Mouse (Mus musculus): ENCODE results near the gene Npas3. TPM values are rescaled to one million over a fixed set of nuclear protein-coding genes. Genes with fewer than 3 reads are reported as not detected.

Npas3 gene
- polyA plus RNA-seq, 1 experiment from 2014 or later: 2.6 TPM

GRCm38 (mm10) chr12:54004606-54005005 is 756.1 kb downstream of the Npas3 start:
- Histone ChIP-seq H3K9ac (no peak overlapping the region), H3K36me3 (no peaks in the 10 kb centered on the region), H3K27me3 (replicated peaks) (no peaks in the 10 kb centered on the region), H3K4me2 (replicated peaks) (no peak overlapping the region), H3K4me1 (replicated peaks) (no peaks in the 10 kb centered on the region), H3K9me3 (no peaks in the 10 kb centered on the region), H3K27ac (no peak overlapping the region), H3K4me3 (replicated peaks) (no peak overlapping the region)
- no peak for ATAC-seq
- WGBS: 42% methylated on average over 8 of the region's 8 CpGs

DNA sequence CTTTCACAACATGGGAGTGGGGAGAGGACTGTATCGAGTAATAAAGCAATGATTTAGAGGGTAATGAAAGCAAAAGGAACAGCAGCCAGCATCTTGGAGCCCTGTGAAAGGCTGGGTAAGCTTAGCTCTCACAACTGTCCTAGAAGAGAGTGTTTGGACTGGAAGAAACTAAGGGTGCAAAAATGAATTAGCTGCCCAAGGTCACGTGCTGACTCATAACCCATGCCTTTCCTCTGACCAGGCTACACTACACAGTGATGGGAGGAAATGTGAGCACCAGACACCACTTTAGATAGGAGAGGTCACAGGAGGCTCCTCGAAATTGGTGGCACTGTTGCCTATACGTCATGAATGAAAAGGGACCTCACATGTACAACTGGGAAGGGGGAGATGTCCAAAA is 757.1 kb downstream of the Npas3 start:
- no peak overlapping the region for H3K4me2 ChIP-seq (replicated peaks)
- no peak for ATAC-seq

GRCm38 (mm10) chr12:54015304-54015703 is 766.8 kb downstream of the Npas3 start:
- no peaks in the 10 kb centered on the region for H3K9me3 ChIP-seq
- H3K4me3 ChIP-seq (replicated peaks): no peak overlapping the region
- H3K27me3 ChIP-seq (replicated peaks): no peaks in the 10 kb centered on the region
- H3K36me3 ChIP-seq: no peaks in the 10 kb centered on the region
- no peak overlapping the region for H3K9ac ChIP-seq
- no peak for ATAC-seq
- no peaks in the 10 kb centered on the region for H3K4me1 ChIP-seq (replicated peaks)
- H3K4me2 ChIP-seq (replicated peaks): no peak overlapping the region
- H3K27ac ChIP-seq: no peak overlapping the region

More for the DNA sequence above, 757.1 kb downstream of the Npas3 start:
- Histone ChIP-seq H3K4me3 (replicated peaks) (no peak overlapping the region), H3K4me1 (replicated peaks) (no peaks in the 10 kb centered on the region), H3K27me3 (replicated peaks) (no peaks in the 10 kb centered on the region), H3K36me3 (no peaks in the 10 kb centered on the region), H3K9ac (no peak overlapping the region), H3K9me3 (no peaks in the 10 kb centered on the region), H3K27ac (no peak overlapping the region)
- whole genome bisulfite sequencing: 73% methylated on average over 4 of the region's 4 CpGs

- Histone ChIP-seq H3K4me1 (replicated peaks) (no peaks in the 10 kb centered on the region), H3K9ac (no peak overlapping the region), H3K4me3 (replicated peaks) (no peak overlapping the region), H3K4me2 (replicated peaks) (no peak overlapping the region), H3K36me3 (no peaks in the 10 kb centered on the region), H3K27me3 (replicated peaks) (no peaks in the 10 kb centered on the region), H3K27ac (no peak overlapping the region), H3K9me3 (no peaks in the 10 kb centered on the region)
- no peak for ATAC-seq
- 91% methylated on average over 8 of the region's 8 CpGs for WGBS
Measured at GRCm38 (mm10) chr12:54017949-54018348, 769.5 kb downstream of the Npas3 start.

DNA sequence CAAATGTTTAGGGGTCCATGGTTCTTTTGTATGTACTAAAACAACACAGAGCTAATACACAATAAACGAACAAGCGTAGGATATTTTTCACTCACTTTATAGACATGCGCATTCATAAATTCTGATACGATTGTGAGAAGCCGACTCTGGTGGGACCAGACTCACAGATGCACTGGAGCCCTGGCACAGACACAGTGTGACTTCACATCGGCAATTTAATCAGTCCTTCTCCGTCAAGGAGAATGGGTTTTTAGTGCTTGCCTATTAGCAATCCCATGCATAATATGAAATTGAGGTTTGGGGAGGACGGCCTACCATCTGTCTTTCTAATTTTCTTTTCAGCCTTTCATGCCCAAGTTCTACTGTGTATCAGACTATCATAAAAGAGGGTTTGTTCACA is 771.5 kb downstream of the Npas3 start:
- Histone ChIP-seq H3K36me3 (no peaks in the 10 kb centered on the region), H3K27ac (no peak overlapping the region), H3K9me3 (no peaks in the 10 kb centered on the region), H3K4me1 (replicated peaks) (no peaks in the 10 kb centered on the region), H3K9ac (no peak overlapping the region), H3K4me3 (replicated peaks) (no peak overlapping the region), H3K27me3 (replicated peaks) (no peaks in the 10 kb centered on the region), H3K4me2 (replicated peaks) (no peak overlapping the region)
- no peak for ATAC-seq
- 92% methylated on average over 8 of the region's 8 CpGs for WGBS

DNA sequence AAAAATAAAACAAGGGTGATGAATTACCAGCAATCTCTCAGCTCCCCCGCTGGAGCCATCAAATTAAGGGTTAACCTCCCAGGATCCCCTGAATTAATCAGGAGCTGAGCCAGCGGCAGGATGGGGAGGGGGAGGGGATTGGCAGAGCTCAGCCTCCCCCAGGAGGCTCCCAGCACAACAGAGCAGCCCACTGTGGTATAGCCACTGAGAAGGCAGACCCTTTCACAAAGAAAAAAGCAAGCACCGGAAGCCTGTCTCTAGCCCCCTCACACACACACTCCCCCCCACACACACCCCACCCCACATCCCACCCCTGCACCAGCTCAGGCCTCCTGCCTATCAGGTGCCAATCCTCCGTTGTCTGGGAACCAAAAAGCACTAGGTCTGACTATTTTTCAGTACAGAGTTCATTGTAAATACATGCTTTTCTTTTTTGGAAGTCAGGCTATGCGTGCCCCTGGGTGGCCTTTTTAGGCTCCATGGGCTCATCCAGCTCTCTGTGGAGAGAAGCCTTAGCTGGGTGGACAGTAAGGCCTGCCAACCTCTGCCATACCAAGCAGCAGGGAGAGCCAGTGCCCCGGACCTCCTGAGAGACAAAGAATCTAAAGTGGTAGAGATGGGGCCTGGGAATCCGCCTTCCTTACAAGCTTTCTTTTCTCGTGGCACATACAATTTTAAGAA is 786.3 kb downstream of the Npas3 start:
- no peak for ATAC-seq
- Histone ChIP-seq H3K4me2 (replicated peaks) (no peak overlapping the region), H3K9ac (no peak overlapping the region), H3K9me3 (no peaks in the 10 kb centered on the region), H3K4me1 (replicated peaks) (0 out of 2 replicates have a peak, but pooled peaks cover 6% of the 10 kb centered on the region), H3K4me3 (replicated peaks) (no peak overlapping the region), H3K27ac (no peak overlapping the region), H3K27me3 (replicated peaks) (no peaks in the 10 kb centered on the region), H3K36me3 (no peaks in the 10 kb centered on the region)
- WGBS: 37% methylated on average over 8 of the region's 8 CpGs

DNA sequence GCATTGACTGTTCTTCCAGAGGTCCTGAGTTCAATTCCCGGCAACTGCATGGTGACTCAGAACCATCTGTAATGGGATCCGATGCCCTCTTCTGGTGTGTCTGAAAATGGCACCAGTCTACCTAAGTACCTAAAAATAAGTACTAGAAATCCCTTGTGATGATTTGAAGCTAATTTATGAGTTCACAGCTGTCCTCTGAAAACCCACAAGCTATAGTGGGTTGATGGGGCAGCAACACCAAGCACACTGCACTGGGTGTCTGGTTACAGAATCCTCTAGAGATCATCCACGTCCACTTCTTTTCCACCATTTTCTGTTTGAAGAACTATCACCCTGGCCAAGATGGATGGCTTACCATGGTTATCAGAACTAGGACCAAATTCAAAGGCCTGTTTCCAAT is 789.1 kb downstream of the Npas3 start:
- H3K27me3 ChIP-seq (replicated peaks): no peaks in the 10 kb centered on the region
- no peaks in the 10 kb centered on the region for H3K9me3 ChIP-seq
- no peak overlapping the region for H3K9ac ChIP-seq
- no peak overlapping the region for H3K27ac ChIP-seq
- H3K4me2 ChIP-seq (replicated peaks): no peak overlapping the region
- H3K4me3 ChIP-seq (replicated peaks): no peak overlapping the region
- 92% methylated on average over 3 of the region's 3 CpGs for WGBS
- 0 out of 2 replicates have a peak, but pooled peaks cover 6% of the 10 kb centered on the region for H3K4me1 ChIP-seq (replicated peaks)
- H3K36me3 ChIP-seq: no peaks in the 10 kb centered on the region
- ATAC-seq: no peak

- no peak overlapping the region for H3K4me3 ChIP-seq (replicated peaks)
- 46% methylated on average over 9 of the region's 9 CpGs for WGBS
- no peak for ATAC-seq
Measured at GRCm38 (mm10) chr12:54042996-54043544, 794.6 kb downstream of the Npas3 start.

GRCm38 (mm10) chr12:54044606-54045334 is 796.3 kb downstream of the Npas3 start:
- 81% methylated on average over 15 of the region's 15 CpGs for WGBS
- ATAC-seq: no peak

More at GRCm38 (mm10) chr12:54042996-54043544, 794.6 kb downstream of the Npas3 start:
- Histone ChIP-seq H3K9ac (no peak overlapping the region), H3K27ac (no peak overlapping the region), H3K27me3 (replicated peaks) (no peaks in the 10 kb centered on the region), H3K36me3 (no peaks in the 10 kb centered on the region), H3K4me2 (replicated peaks) (no peak overlapping the region), H3K4me1 (replicated peaks) (no peaks in the 10 kb centered on the region), H3K9me3 (no peaks in the 10 kb centered on the region)

DNA sequence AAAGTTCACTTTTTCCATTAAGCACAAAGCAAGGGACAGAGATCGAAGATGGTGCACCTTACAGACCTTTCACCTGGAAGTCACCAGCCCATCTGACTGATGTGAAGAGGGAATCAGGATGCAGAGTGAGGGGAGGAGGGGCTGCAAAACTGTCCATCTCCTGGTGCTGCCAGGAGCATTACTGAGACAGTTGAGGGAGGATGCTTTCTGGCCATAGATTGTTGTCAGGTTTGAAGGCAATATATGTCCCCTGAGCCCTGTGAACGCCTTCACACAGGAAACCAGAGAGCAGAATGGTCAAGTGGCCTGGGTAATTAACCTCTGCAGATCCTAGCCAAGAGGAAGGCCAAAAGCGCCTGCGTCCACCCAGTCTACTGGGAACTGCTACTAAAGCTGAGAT is 796.9 kb downstream of the Npas3 start:
- Histone ChIP-seq H3K9ac (no peak overlapping the region), H3K27ac (no peak overlapping the region), H3K4me1 (replicated peaks) (no peaks in the 10 kb centered on the region), H3K4me2 (replicated peaks) (no peak overlapping the region), H3K4me3 (replicated peaks) (no peak overlapping the region), H3K9me3 (no peaks in the 10 kb centered on the region), H3K27me3 (replicated peaks) (no peaks in the 10 kb centered on the region), H3K36me3 (no peaks in the 10 kb centered on the region)
- WGBS: 72% methylated on average over 4 of the region's 4 CpGs
- ATAC-seq: no peak

More at GRCm38 (mm10) chr12:54044606-54045334, 796.3 kb downstream of the Npas3 start:
- Histone ChIP-seq H3K4me1 (replicated peaks) (no peaks in the 10 kb centered on the region), H3K4me3 (replicated peaks) (no peak overlapping the region), H3K4me2 (replicated peaks) (no peak overlapping the region), H3K27me3 (replicated peaks) (no peaks in the 10 kb centered on the region), H3K36me3 (no peaks in the 10 kb centered on the region), H3K27ac (no peak overlapping the region), H3K9me3 (no peaks in the 10 kb centered on the region), H3K9ac (no peak overlapping the region)

GRCm38 (mm10) chr12:54046824-54047223 is 798.3 kb downstream of the Npas3 start:
- Histone ChIP-seq H3K27ac (no peak overlapping the region), H3K4me2 (replicated peaks) (no peak overlapping the region), H3K4me1 (replicated peaks) (no peaks in the 10 kb centered on the region), H3K4me3 (replicated peaks) (no peak overlapping the region), H3K36me3 (no peaks in the 10 kb centered on the region), H3K27me3 (replicated peaks) (no peaks in the 10 kb centered on the region), H3K9ac (no peak overlapping the region), H3K9me3 (no peaks in the 10 kb centered on the region)
- ATAC-seq: no peak
- WGBS: 74% methylated on average over 6 of the region's 6 CpGs

GRCm38 (mm10) chr12:54048126-54048525 is 799.6 kb downstream of the Npas3 start:
- H3K27ac ChIP-seq: no peak overlapping the region
- H3K4me2 ChIP-seq (replicated peaks): no peak overlapping the region
- H3K36me3 ChIP-seq: no peaks in the 10 kb centered on the region
- ATAC-seq: no peak
- no peaks in the 10 kb centered on the region for H3K9me3 ChIP-seq
- 86% methylated on average over 5 of the region's 5 CpGs for WGBS
- H3K4me3 ChIP-seq (replicated peaks): no peak overlapping the region
- H3K27me3 ChIP-seq (replicated peaks): no peaks in the 10 kb centered on the region
- H3K9ac ChIP-seq: no peak overlapping the region
- H3K4me1 ChIP-seq (replicated peaks): no peaks in the 10 kb centered on the region
